Mouse (Mus musculus) thymus, adult 2 months (tissue): Measurements from ENCODE around the gene Vezt. TPM values are rescaled to one million over a fixed set of nuclear protein-coding genes. Genes with fewer than 3 reads are reported as not detected.
A peak's percentile ranks its signal among the peaks of the same experiment; 100 is the strongest.

ENCODE experiments used
- DNase-seq: peaks from one replicate; pipeline ENCODE4 v3.0.0; 2021
- H3K27ac ChIP-seq: fragments of 200-500 bp; 2 replicates; pipeline ENCODE4 v1.5.1; 2012; ENCODE audit warnings: low read length, control low read depth; ENCODE audit not compliant: control insufficient read depth, insufficient read depth
- H3K27me3 ChIP-seq: fragments of 200-500 bp; 2 replicates; pipeline ENCODE4 v1.6.1; 2012; ENCODE audit warnings: mild to moderate bottlenecking, low read length, moderate library complexity, mixed read lengths; ENCODE audit not compliant: control insufficient read depth, insufficient read depth
- H3K36me3 ChIP-seq: fragments of 200-500 bp; 2 replicates; pipeline ENCODE4 v1.6.1; 2012; ENCODE audit warnings: mild to moderate bottlenecking, low read length, moderate library complexity; ENCODE audit not compliant: control insufficient read depth, insufficient read depth
- H3K4me1 ChIP-seq: fragments of 200-500 bp; replicated peaks from 2 replicates; pipeline ENCODE4 v1.6.1; 2012; ENCODE audit warnings: low read length; ENCODE audit not compliant: control insufficient read depth, insufficient read depth
- H3K4me3 ChIP-seq: fragments of 200-500 bp; 2 replicates; pipeline ENCODE4 v1.5.1; 2012; ENCODE audit warnings: mild to moderate bottlenecking, low read length, control low read depth, moderate library complexity; ENCODE audit not compliant: control insufficient read depth, insufficient read depth
- CTCF ChIP-seq: fragments of 200-500 bp; IDR thresholded peaks from 2 replicates; pipeline ENCODE4 v1.5.1; 2012; ENCODE audit warnings: mild to moderate bottlenecking, control low read depth, low read length, moderate library complexity, borderline replicate concordance; ENCODE audit not compliant: control insufficient read depth, poor library complexity, insufficient read depth; ENCODE audit errors: extremely low read depth
- POLR2A ChIP-seq: fragments of 200-500 bp; IDR thresholded peaks from 2 replicates; pipeline ENCODE4 v1.6.1; 2012; ENCODE audit warnings: mild to moderate bottlenecking, low read length, control low read depth, moderate library complexity; ENCODE audit not compliant: control insufficient read depth, poor library complexity, insufficient read depth; ENCODE audit errors: extremely low read depth
- WGBS: fragments of 180-500 bp; shearing (Covaris S2); methylation state at CpG from one replicate; pipeline ENCODE4 v1.1.7; 2018; 5-methylcytosine and 5-hydroxymethylcytosine counted together
- polyA plus RNA-seq: library from polyadenylated mRNA; depleted of rRNA; stranded (reverse); fragments of >200 nt; gene quantifications from 2 replicates; pipeline ENCODE4 v1.2.3, GENCODE M21; 2012

The Vezt gene
- polyA plus RNA-seq, 1 experiment, result 18.4 TPM

DNA sequence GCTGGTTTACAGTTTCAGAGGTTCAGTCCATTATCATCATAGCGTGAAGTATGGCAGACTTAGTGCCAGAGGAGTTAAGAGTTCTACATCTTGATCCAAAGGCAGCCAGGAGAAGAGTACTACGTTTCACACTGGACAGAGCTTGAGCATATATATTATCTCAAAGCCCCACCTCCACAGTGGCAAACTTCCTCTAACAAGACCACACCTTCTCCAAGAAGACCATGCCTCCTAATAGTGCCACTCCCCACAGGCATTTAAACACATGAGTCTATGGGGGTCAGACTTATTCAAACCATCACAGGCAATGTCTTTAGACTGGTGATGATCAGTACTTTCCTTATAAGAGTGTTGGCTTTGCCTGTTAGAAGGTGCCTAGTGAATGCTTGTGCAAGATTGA, 117.5 kb downstream of the Vezt start:
- Histone ChIP-seq H3K36me3 (no peaks in the 10 kb centered on the region), H3K27me3 (no peaks in the 10 kb centered on the region), H3K27ac (no peak overlapping the region), H3K4me1 (peaks cover 26% of the 10 kb centered on the region), H3K4me3 (no peak overlapping the region)
- no peak for DNase-seq
- TF ChIP-seq POLR2A, result no peak
- WGBS, result 57% methylated on average over 2 of the region's 2 CpGs

DNA sequence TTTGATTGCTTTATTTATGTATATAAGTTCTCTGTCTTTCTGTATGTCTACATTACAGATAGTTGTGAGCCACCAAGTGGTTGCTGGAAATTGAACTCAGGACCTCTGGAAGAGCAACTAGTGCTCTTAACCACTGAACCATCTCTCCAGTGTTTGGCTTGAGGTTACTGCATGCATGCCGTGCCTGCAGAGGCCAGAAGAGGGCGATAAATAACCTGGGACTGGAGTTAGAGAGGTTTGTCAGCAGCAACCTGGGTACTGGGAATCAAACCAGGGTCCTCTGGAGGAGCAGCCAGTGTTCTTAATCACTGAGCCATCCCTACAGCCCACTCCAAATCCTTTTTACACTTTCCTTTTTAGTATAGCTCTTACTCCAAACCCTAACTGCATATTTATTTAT, 118.8 kb downstream of the Vezt start:
- WGBS, result 88% methylated on average over 2 of the region's 2 CpGs
- no peaks in the 10 kb centered on the region for H3K36me3 ChIP-seq
- no peak for DNase-seq
- H3K27me3 ChIP-seq, result no peaks in the 10 kb centered on the region
- H3K4me3 ChIP-seq, result no peak overlapping the region
- peaks cover 26% of the 10 kb centered on the region for H3K4me1 ChIP-seq
- TF ChIP-seq CTCF, result no peak
- no peak for TF ChIP-seq POLR2A
- no peak overlapping the region for H3K27ac ChIP-seq

DNA sequence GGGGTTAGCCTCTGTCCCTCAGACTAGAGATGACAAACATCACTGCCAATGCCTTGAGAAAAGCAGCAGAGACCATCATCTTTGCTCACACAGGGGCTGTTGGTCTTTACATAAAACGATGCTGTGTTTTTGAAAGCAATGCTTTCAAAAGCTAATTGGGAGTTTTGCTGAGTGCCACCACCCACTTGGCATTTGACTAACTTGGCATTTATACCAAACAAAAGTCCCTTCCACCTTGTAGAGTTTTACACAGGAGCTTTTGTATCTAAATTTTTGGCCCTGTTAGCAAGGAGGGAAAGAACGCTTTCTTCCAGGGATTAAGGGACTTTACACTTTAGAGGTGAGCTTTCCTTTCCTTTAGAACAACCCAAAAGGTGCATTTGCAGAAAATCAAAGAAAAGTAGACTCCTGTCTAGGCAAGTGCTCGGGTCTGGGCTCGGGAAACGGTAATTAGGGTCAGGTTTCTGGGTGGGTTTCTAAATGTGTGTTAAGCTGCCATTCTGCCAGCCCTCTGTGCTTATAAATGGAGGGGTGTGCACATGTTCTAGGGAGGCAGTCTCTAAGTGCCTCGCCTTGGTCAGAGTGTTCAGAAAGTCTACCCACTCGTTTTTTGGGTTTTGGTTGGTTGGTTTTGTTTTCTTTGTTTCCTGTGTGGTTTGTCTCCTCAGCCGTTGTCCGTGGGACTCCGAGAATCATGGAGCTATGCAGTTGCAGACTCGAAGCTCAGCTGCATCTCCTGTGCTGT, 119.9 kb downstream of the Vezt start:
- WGBS, result 15% methylated on average over 11 of the region's 11 CpGs
- TF ChIP-seq POLR2A (no peak), CTCF (no peak)
- Histone ChIP-seq H3K4me3 (0 out of 2 replicates have a peak overlapping the region, but pooled peaks have one; percentile 0), H3K27ac (peak overlapping the region; percentile 79), H3K27me3 (no peaks in the 10 kb centered on the region), H3K36me3 (no peaks in the 10 kb centered on the region), H3K4me1 (peaks cover 26% of the 10 kb centered on the region)
- peak; percentile 32 for DNase-seq

DNA sequence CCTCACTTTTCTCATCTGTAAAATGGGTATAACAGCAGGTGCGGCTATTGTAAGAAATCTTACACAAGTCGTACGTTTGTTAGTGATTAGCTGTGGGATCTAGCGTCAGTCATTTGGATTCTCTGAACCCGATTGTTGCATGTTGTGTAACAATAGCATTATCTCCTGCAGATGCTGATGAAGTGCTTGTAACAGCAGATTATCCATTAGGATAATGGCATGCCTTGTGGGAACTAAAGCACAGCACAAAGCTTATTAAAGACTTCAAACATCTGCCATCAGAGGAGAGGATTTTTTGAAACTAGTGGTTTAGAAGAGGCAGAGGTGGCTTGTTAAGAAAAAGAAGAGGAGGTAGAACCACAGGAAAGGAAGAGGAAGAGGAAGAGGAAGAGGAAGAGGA, 122.1 kb downstream of the Vezt start:
- WGBS, result 96% methylated on average over 5 of the region's 5 CpGs
- DNase-seq, result no peak
- Histone ChIP-seq H3K36me3 (no peaks in the 10 kb centered on the region), H3K27ac (no peak overlapping the region), H3K4me3 (no peak overlapping the region), H3K27me3 (no peaks in the 10 kb centered on the region), H3K4me1 (peaks cover 21% of the 10 kb centered on the region)
- TF ChIP-seq POLR2A, result no peak

DNA sequence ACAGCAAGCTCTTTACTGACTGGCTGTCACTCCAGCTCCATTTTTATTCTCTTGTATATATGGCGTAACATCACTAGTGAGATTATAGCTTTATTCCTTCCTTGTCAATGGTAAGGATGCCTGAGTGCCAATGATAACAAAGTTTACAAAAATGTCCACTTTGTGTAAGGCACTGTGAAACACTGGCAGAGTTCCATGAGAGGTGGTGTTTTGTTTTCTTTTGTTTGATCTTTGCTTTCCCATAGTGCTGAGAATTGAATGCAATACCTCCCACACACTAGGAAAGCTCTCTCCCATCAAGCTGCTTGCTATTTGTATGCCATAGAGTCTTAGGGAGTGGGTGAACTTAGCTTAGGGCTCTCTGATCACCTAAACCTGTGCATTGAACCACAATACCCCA, 122.7 kb downstream of the Vezt start:
- Histone ChIP-seq H3K27me3 (no peaks in the 10 kb centered on the region), H3K4me1 (peaks cover 21% of the 10 kb centered on the region), H3K36me3 (no peaks in the 10 kb centered on the region), H3K27ac (no peak overlapping the region), H3K4me3 (no peak overlapping the region)
- DNase-seq, result no peak
- TF ChIP-seq POLR2A (no peak), CTCF (no peak)
- 100% methylated on average over 1 of the region's 1 CpGs for WGBS

DNA sequence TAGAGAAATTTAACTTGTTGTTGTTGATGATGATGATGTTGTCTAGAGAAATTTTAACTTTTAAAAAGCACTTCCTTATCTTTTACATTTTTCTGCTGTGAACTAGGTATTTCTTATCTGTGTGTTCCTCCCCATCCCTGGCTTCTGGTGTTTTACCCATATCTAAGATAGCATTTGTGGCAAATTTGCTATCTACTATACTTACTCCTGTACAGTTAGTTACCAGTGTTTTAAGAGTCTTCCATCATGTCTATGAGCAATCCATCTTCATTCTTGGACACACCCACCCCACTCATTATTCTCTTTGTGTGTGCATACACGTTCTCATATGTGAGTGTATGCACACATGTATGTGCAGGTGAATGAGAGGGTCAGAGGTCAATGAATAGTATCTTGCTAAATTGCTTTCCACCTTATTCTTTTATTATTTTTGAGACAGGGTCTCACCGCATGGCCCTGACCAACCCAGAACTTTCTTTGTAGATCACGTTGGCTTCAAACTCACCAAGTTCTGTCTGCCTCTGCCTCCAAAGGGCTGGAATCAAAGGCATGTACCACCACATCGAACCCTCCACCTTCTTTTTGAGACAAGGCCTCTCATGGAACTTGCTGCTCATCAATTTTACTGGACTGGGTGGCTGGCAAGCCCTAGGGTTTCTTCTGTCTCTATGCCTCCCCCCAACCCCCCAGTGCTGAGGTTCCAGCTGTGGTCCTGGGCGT, 123.3 kb downstream of the Vezt start:
- Histone ChIP-seq H3K36me3 (no peaks in the 10 kb centered on the region), H3K4me1 (peaks cover 17% of the 10 kb centered on the region), H3K4me3 (no peak overlapping the region), H3K27me3 (no peaks in the 10 kb centered on the region), H3K27ac (no peak overlapping the region)
- 94% methylated on average over 5 of the region's 5 CpGs for WGBS
- no peak for TF ChIP-seq CTCF
- TF ChIP-seq POLR2A, result no peak
- DNase-seq, result no peak

DNA sequence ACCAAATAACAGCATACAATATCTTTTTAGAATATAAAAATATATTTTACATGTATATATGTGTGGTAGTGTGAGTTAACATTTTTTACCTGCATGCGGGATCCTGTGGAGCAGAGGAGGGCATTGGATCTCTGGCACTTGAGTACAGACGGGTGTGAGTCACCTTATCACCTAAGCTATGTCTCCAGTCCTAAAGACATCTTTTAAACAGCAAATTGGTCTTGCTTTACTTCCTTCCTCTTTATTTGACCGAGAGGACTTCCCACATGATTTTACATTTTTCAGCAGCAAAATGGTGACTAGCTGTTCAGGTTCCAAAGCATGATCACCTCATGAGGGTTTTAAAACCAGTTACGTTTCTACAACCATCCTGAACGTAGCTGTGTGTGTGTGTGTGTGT, 124.3 kb downstream of the Vezt start:
- peaks cover 15% of the 10 kb centered on the region for H3K4me1 ChIP-seq
- no peak for DNase-seq
- no peaks in the 10 kb centered on the region for H3K36me3 ChIP-seq
- no peak overlapping the region for H3K27ac ChIP-seq
- H3K4me3 ChIP-seq, result no peak overlapping the region
- 70% methylated on average over 5 of the region's 5 CpGs for WGBS
- H3K27me3 ChIP-seq, result no peaks in the 10 kb centered on the region
- no peak for TF ChIP-seq CTCF
- no peak for TF ChIP-seq POLR2A
